Mouse (Mus musculus) kidney, adult 9 months (tissue): ENCODE results near the gene Hacd2.
A peak's percentile ranks its signal among the peaks of the same experiment; 100 is the strongest.

ENCODE experiments used
- DNase-seq: peaks from one replicate; pipeline ENCODE4 v3.0.0; 2022

Hacd2 gene

DNA sequence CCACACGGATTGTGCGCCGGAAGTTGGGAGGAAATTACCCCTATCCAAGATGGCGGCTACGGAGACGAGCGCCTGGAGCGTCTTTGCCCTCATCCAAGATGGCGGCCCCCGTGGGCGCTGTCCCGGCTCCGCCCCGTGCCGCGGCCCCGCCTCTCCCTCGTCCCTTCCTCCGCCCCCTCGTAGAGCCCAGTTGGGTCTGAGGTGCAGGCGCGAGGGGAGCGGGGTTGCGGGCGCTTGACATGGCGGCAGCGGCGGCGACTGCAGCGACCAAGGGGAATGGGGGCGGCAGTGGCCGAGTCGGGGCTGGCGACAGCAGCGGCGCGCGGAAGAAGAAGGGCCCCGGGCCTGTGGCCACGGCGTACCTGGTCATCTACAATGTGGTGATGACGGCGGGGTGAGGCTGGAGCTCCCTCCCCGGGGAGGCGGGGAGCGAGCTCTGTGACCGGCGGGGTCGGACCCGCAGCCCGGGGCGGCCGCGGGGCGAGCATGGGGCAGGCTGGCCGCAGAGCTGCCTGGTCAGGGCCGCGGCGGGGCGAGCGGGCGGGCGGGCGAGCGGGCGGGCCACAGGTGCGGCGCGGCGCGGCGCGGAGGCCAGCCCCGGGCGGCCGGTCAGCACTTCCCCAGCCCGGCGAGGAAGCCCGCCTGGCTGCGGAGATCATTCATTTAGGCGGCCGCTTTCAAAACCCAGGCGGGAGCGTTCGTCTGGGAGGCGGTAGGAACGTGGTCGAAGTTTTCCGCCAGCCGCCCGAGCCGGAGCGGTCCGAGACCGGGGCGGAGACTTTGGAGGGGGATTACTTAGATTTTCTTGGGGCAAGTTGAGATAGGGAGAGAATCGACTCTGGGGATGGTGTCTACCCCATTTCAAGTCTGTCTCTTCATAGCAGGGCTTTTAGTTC is at the start of gene Hacd2:
TSS of gene Hacd2 (plus strand) at position 187 of the 896 bp plus-strand sequence.
- DNase-seq: peak; percentile 97

DNA sequence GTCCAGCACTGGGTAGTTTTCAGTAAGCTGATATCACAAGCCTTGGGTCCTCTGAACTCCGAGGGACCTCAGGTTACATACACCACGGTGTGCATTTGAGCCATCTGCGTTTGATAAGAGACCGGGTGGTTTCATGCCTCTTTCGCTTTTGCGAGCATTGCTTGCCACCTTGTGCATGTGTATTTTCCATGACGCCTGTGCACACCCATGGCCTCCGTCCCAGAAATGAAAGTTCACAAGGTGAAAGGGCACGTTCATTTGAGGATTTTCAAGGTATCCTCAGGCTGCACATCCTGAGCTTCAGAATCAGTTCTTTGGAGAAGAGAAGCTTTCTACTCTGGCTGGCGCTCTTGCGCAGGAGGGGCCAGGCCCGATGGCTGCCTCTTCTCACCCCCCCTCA is 49.8 kb upstream of the Hacd2 start:
- DNase-seq: peak; percentile 53

DNA sequence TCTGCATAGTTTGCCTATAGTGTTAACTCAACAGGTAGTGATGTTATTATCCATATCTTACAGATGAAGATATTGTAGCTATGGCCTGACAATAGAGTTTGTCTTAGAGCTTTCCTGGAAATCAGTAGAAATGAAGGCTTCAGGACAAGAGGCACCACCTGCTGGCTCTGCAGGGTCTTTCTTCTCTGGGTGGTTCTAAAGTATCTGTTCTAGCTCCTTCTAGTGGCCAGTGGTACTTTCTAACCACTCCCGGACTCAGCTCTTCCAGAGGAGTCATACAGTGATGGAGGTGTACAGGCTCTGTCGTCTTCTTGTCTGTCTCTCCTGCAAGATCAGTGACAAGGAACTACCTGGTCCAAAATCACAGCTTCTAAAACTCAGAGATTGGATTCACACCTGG is 46.7 kb upstream of the Hacd2 start:
- no peak for DNase-seq

DNA sequence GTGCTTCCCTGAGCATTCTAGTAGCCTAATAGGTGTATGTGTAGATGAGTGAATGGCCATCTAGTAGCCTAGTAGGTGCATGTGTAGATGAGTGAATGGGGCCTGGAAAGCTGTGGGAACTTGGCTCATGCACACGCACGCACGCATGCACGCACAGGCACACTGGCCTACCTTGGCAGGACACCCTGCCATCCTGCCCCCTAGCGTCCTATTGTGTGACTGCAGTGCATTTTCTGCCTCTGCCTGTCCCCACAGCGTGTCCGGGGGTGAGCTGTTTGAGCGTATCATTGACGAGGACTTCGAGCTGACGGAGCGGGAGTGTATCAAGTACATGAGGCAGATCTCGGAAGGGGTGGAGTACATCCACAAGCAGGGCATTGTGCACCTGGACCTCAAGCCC is 45.6 kb upstream of the Hacd2 start:
- peak; percentile 43 for DNase-seq

DNA sequence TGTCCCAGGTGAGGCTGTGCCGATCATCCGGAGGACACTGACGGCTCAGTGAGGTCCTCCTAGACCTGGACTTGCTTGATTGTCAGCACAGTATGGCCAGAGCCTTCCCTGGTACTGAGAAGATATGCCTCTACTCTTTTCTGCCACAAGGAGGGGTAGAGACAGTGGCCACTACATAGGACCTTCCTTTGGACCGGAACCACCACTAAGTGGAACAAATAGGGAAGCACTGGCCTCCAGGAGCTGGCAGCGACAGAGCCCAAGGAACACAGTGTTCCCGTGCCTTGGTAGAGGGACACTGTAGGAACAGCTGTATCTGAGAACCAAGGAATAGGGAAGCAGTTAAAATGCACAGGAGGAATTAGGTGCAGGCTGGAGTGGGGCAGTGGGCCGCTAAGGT is 44.2 kb upstream of the Hacd2 start:
- DNase-seq: peak; percentile 52

DNA sequence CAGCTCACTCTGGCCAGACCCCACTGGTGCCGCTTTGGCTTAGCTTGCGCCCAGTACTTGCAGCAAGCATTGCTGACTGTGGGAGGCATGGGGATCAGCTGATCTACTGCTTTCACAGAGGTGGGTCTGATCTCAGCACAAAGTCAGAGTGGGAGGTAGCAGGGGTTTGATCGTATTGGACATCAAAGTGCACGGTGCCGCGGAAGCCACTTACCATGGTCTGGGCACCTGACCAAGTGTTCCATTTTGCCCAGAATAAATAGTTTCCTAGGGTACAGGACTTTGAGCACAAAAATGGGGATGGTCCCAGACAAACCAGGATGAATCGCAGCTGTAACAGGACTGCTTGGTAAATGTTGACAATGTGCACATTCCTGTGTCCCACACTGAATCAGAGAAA is 41.2 kb upstream of the Hacd2 start:
- no peak for DNase-seq

DNA sequence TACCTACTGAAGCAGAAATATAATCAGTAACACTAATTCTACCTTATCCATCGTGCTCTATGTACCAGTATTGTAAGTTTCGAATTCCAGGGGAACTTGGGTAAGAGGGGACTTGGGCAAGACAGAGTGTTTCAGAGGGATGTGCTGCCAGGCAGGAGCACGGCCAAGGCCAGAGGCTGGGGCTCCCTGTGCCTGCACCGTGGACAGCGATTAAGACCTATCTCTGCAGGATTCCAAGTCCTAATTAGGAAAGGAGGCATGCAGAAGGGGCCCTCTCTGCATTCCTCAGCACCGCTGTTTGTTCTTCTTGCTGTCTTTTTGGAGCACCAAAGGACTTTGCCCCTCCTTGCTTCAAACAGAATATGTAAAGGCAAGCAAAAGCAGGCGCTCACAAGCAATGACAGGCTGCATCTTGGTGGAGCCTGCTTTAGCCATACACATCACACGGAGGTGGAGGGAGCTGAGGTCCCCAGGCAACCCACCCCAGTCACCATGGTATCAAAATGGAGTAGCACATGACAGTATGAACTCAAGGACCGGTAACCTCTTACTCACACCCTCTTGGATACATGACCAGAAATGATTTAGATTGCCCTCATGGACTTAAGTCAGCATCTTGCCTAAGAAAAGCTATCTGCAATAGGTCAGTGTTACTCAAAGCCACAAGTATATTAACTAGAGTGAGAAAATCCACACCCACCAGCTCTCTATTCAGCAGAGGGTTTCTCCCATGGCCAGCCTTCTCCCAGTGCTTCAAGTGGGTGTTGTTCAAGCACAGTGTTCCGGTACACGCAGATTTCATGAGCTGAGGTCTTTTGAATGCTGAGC is 37.8 kb upstream of the Hacd2 start:
- no peak for DNase-seq

DNA sequence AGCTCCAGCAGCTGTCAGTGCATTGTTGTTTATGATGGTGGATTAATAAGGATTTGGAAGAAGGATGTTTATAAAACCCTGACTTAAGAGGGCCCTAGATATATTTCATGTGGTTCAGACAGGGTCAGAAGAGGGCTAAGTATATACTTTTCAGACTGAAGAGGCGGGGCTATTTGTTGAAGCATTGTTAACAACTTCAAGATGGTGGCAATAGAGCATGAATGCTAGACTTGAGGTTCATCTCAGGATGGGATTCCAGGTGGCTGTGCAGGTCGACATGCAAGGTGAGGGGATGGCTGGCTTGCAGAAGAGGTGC is 37.2 kb upstream of the Hacd2 start:
- no peak for DNase-seq

DNA sequence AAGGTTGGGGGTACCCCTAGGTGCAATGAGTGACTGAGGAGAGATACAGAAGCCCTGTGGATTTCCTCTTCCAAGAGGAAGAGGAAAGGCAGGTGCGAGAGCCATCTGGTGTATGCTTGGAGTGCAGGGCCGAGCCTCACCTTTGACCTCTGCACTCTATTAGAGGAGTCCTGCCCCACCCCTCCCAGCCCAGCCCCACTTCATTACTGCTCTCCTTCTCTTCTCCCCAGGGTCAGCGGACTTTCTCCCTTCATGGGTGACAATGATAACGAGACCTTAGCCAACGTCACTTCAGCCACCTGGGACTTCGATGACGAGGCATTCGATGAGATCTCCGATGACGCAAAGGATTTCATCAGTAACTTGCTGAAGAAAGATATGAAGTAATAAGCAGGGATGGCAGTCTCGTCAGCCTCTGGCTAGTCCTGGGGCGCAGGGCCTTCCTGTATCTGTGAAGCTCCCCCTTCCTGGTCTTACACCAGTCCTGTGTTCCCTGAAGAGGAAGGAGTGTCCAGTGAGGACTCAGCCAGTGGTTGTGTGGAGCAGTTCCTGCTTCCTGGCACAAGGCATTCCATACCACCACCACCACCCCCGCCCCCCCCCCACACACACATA is 35.9 kb upstream of the Hacd2 start:
- no peak for DNase-seq

DNA sequence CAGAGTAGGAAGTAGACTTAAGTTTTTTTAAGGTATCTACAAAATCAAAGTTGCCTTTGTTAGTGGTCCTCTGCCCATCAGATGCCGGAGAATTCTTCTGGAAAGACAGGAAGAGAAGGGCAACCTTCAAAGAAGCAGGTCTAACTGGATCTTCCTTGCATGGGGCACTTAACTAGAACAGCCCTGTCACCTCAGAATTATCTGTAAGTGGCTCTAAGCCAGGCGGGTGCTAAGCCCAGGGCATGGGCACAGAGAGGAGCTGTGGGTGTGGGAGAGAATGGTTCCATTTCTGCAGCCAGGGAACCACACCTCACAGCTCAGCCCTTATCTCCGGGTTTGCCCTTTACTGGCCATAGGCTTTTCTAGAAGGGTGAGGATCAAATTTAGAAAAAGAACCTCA is 30.9 kb upstream of the Hacd2 start:
- DNase-seq: no peak

DNA sequence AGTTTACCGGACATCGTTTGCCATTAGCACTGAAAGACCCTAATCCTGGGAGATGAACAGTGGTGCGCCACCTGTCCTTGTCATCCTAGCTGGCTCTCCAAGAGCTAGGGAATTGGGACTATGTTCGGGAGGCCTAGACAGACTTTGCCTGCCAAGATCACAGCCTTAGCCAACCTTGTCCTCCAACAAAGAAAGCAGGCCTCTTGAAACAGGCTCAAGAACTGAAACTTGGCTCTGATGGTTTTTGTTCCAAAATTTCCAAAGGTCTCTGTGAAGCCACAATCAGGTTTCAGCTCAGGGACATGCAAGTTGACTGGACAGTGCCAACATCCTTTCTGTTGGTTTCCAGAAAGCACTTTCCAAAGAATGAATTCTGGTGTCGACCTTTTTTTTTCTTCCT is 29.4 kb upstream of the Hacd2 start:
- DNase-seq: no peak

DNA sequence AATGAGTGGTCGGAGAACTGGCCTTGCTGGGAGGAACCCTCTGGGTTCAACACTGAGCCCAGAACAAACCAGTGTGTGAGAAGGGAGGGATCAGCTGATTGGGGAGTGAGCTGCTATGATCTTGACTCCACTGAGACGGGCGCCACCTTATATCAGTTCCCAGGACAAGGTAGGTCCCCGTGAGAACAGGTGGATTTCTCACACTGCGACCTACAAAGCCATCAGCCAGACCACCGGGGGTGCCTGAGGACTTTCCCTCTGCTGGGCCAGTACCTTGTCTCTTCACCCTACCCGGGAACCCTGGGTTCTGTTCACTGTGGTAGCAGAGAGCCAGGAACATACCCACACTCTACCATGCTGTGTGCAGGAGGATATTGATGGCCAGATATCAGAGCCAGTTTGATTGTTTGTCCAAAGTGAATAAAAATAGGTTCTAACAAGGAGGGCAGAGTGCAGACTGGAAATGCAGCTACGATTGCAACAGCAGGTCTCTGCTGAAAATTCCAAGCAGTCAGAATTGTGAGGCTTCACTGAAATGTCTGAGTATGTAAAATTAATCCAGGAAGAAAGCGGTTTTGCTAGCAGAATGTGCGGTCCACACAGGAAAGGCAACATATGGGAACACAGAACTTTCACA is 28.4 kb upstream of the Hacd2 start:
- DNase-seq: no peak

DNA sequence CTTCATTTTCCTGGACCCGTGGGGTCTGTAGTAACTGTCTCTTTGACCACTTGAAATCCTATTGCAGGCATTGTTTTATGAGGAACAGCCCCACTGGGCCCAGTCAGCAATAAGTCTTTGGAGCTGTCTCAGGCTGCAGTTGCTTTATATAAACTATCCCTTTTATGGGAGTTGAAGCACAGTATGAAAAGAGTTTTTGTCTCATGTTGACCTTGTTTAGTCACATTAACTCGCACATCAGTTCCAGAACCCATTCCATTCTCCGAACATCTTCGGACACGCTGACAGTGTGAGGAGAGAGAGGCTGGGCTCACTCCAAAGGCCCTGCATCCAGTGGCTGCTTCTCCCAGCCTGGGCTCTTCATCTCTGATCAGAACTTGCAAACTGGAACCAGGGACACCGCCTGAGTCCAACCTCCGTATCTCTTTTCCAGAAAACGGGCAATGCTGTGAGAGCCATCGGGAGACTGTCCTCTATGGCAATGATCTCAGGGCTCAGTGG is 27.5 kb upstream of the Hacd2 start:
- DNase-seq: no peak

DNA sequence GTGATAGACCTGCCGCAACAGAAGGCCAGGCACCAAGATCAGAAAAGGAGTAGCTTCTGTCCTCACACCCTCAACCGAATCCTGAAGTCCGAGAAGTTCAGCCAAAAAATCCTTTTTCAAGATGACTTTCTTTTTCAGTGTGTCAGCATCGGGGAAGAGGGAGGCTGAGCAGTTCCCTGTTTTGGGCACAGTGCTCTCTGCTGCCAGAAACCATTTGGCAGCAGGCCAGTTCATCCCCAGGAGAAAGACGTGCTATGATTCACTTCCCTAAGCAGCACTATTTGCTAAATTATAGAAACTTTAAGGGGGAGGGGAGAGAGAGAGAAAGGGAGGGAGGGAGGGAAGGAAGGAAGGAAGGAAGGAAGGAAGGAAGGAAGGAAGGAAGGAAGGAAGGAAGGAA is 26.1 kb upstream of the Hacd2 start:
- DNase-seq: peak; percentile 74

DNA sequence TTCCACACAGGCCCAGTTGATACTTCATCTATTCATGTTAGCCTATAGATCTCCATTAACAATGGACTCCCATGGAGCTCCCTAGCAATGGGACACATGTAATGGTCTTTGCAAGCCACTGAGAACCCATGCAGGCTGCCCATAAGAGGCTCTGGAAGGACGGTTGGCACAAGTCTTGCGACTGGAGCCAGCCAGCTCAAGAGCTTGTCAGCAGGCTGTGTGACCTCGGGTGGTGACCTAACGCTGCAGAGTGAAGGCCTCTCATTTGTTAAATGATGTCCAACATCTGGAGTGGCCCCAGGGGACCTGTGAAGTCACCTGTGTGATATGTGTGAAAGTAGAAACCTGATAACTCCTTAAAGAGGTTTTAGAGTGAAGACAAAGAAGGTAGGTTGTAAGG is 25.2 kb upstream of the Hacd2 start:
- DNase-seq: no peak

DNA sequence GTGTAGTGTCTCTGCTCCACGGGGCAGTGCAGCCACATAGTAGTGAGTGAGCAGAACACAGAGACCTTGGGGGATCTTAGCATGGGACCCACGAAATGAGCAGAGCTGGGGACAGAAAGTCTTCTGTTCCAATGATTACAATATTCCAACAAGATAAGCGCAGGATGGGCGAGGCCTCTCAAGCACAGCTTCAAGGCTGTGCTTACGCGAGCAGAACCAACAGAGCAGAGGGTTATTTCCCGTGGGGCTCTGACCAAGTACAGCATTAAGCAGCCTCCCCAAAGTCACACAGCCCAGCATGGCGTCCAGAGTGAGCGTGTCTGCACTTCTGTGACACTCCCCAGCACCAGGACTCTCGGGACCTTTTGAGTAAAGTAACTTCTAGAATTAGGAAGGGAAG is 24.7 kb upstream of the Hacd2 start:
- no peak for DNase-seq

DNA sequence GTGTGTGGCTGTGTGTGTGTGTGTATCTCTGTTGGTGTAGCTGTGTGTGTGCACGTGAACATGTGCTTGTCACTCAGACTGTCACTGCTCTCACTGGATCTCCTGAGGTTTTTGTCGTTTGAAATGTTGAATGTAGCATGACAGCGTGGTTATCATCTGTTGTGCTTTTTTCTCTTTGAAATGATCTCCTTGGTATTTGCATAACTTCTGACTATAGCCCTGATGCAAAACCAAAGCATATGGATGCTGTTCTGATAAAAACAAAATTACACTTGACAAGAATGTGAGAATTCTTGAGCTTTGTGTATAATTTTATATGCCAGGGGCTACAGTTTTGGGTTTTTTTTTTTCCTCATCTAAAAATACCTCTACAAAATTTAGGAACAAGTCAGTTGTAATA is 23.2 kb upstream of the Hacd2 start:
- no peak for DNase-seq

DNA sequence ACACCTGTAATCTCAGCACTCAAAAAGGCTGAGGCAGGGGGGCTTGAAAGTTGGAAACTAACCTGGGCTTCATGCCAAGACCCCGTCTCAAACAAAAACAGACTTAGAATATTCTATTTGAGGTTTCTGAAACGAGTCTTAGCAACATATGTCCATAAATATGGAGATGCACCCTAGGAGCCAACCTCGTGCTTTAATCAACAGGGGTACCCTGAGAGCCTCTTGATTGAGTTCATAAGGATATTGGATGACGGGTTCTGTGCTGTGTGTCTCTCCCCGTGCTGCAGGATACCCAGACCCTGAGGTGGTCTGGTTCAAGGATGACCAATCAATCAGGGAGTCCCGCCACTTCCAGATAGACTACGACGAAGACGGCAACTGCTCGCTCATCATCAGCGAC is 22.2 kb upstream of the Hacd2 start:
- no peak for DNase-seq

DNA sequence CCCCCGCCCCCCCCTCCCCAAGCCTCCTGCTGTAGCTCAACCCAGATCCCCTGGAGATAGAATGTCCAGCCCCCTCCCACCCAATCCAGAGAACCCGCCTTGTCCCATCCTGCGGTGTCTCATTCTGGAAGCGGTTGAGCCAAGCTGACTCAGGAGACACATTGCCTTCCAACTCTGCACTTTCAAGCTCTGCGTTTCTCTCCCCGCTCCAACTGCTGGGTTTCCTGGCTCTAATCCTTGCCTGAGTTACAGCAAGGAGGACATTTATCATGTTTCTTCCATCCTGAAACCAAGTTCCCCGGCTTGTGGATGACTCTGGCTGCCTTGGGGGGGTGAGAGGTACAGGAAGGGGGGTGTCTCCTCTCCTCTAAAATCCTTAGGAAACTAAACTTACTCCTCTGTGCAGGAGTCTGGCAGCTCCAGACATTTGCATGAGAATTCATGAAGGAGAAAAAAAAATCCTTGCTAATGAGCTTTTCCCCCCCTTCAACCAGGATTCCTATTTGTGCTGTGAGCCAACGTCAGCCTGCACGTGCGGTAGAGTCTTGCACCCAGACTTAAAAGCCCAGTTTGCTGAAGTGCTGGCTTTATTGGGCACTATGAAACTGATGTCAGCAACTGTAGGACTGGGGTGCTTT is 21.2 kb upstream of the Hacd2 start:
- no peak for DNase-seq

DNA sequence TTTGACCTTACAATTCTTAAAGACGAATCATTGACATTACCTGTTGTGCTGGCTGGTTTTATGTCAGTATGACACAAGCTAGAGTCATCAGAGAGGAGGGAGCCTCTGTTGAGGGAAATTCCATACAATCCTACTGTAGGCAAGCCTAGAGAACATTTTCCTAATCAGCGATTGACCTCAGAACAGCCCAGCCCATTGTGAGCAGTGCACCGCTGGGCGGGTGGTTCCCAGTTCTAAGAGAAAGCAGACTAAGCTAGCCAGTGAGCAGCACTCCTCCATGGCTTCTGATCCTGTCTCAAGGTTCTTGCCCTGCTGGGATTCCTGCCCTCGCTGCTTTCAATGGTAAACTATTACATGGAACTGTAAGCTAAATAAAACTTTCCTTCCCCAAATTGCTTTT is 17.9 kb upstream of the Hacd2 start:
- peak; percentile 69 for DNase-seq

DNA sequence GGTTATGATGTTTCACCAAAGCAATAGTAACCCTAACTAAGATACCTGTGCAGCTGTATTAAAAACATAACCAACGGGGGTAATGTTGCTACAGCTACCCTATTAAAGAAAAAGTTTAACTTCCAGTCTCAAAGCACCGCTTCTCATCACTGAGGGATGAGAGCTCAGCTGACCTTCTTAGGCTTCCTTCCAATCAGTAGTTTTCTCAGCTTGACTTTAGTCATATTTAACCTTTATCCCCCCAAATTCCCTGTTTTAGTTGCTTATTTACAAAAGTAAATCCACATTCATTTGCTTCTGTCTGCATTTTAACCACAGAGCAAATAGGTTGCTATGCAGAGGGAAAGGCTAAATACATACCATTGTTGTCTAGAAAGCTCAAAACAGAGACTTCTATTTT is 17.5 kb upstream of the Hacd2 start:
- DNase-seq: peak; percentile 82

DNA sequence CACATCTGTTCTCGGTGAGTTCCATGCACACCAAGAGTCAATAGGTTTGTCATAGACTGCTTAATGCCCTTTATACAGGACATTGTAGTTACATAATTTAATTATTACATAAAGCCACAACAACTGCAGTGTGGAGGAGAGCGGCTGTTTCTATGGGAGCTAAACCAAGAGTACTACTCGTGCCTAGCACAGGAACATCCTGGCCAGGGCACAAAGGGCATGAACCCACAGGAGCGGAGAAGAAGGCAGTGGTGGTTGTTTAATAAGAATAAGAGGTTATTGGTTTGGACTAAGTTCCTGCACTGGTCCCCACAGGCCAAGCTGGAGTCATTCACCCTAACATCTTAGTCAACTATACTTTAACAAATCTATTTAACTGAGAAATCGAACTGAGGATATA is 16.0 kb upstream of the Hacd2 start:
- DNase-seq: peak; percentile 84

DNA sequence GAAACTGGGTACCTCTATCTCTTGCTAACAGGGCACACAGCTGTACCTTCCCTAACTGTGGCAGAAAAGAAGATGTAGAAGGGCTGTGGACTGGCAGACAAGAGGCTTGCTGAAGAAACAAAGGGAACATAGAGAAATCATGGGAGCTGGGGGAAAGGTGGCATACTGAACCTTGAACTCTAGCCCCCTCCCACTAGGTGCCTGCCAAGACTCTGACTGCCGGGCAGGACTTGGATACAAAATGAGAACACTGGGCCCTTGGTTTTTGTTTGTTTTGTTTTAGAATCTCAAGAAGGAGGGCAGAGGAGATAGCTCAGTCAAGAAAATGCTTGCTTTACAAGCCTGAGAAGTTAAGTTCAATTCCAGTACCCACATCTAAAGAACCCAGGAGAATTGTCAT is 14.9 kb upstream of the Hacd2 start:
- DNase-seq: no peak
